21 mouse cellular contexts compared by ENCODE assay signal in genomic region chr15:89779928-89780327, GRCm38 (mm10).
A peak's percentile ranks its signal among the peaks of the same experiment; 100 is the strongest.
DNase-seq lines count a peak whose midpoint lies in the region; ATAC-seq and TF ChIP-seq lines count a peak whose summit lies in the region.
"Had no signal": no experiment of that assay in that cellular context is flagged by ENCODE, and none has a peak within 500 bp of the region (broad histone marks: within the 10 kb centered on the region; RNA-seq: fewer than 3 reads in every experiment).

No protein-coding gene starts in this region.

- no peak overlapping the region for H3K4me3 ChIP-seq in forebrain, postnatal 0 days (ENCODE audit: low read depth, low read length)
- H3K4me3 ChIP-seq in forebrain, embryonic 10.5 days, result no peak overlapping the region
- H3K4me3 ChIP-seq in hindbrain, embryonic 15.5 days, result no peak overlapping the region
- H3K4me3 ChIP-seq in hindbrain, embryonic 10.5 days, result no peak overlapping the region
- H3K4me3 ChIP-seq in neural tube, embryonic 13.5 days, result no peak overlapping the region
- H3K4me3 ChIP-seq: liver, embryonic 15.5 days; midbrain, embryonic 10.5 days had no signal

- no peaks in the 10 kb centered on the region for H3K36me3 ChIP-seq in forebrain, postnatal 0 days (ENCODE audit: insufficient read depth)
- no peaks in the 10 kb centered on the region for H3K36me3 ChIP-seq in forebrain, embryonic 10.5 days (replicated peaks)
- H3K36me3 ChIP-seq in hindbrain, embryonic 15.5 days, result no peaks in the 10 kb centered on the region
- H3K36me3 ChIP-seq in hindbrain, embryonic 10.5 days, result no peaks in the 10 kb centered on the region
- no peaks in the 10 kb centered on the region for H3K36me3 ChIP-seq in neural tube, embryonic 13.5 days
- H3K36me3 ChIP-seq: liver, embryonic 15.5 days; midbrain, embryonic 10.5 days had no signal

- ATAC-seq in forebrain, postnatal 0 days, result peak; percentile 53
- peak; percentile 30; the same call in 1 of the 2 replicates for ATAC-seq in hindbrain, embryonic 15.5 days (ENCODE audit: low FRiP score, low read depth)
- ATAC-seq in neural tube, embryonic 13.5 days (ENCODE audit: low read depth), result no peak
- ATAC-seq: CD4-positive, CD25-positive, alpha-beta regulatory T cell, adult 4 months; intestine, embryonic 16.5 days; lung, postnatal 0 days had no signal

- no peaks in the 10 kb centered on the region for H3K9me3 ChIP-seq in forebrain, postnatal 0 days (ENCODE audit: low read length)
- H3K9me3 ChIP-seq in forebrain, embryonic 10.5 days, result no peaks in the 10 kb centered on the region
- no peaks in the 10 kb centered on the region for H3K9me3 ChIP-seq in hindbrain, embryonic 15.5 days
- no peaks in the 10 kb centered on the region for H3K9me3 ChIP-seq in hindbrain, embryonic 10.5 days
- no peaks in the 10 kb centered on the region for H3K9me3 ChIP-seq in neural tube, embryonic 13.5 days
- H3K9me3 ChIP-seq: liver, embryonic 15.5 days; midbrain, embryonic 10.5 days had no signal

- no peak overlapping the region for H3K9ac ChIP-seq in forebrain, postnatal 0 days
- H3K9ac ChIP-seq in hindbrain, embryonic 15.5 days, result no peak overlapping the region
- no peak overlapping the region for H3K9ac ChIP-seq in neural tube, embryonic 13.5 days
- H3K9ac ChIP-seq: liver, embryonic 15.5 days had no signal

- 71% methylated on average over 9 of the region's 9 CpGs for WGBS in forebrain, postnatal 0 days
- WGBS in forebrain, embryonic 10.5 days, result 84% methylated on average over 9 of the region's 9 CpGs
- WGBS in hindbrain, embryonic 15.5 days, result 65% methylated on average over 9 of the region's 9 CpGs
- WGBS in hindbrain, embryonic 10.5 days, result 78% methylated on average over 9 of the region's 9 CpGs
- 64% methylated on average over 9 of the region's 9 CpGs for WGBS in neural tube, embryonic 13.5 days

- no peak overlapping the region for H3K27ac ChIP-seq in forebrain, postnatal 0 days (ENCODE audit: low read depth, low read length)
- H3K27ac ChIP-seq in forebrain, embryonic 10.5 days, result no peak overlapping the region
- H3K27ac ChIP-seq in hindbrain, embryonic 15.5 days (replicated peaks), result no peak overlapping the region
- H3K27ac ChIP-seq in hindbrain, embryonic 10.5 days, result no peak overlapping the region
- no peak overlapping the region for H3K27ac ChIP-seq in neural tube, embryonic 13.5 days (replicated peaks)
- H3K27ac ChIP-seq: liver, embryonic 15.5 days; macrophage; midbrain, embryonic 10.5 days had no signal

- H3K27me3 ChIP-seq in forebrain, postnatal 0 days (ENCODE audit: insufficient read depth, low read length), result no peaks in the 10 kb centered on the region
- no peaks in the 10 kb centered on the region for H3K27me3 ChIP-seq in forebrain, embryonic 10.5 days (ENCODE audit: poor library complexity, severe bottlenecking)
- H3K27me3 ChIP-seq in hindbrain, embryonic 15.5 days, result no peaks in the 10 kb centered on the region
- H3K27me3 ChIP-seq in hindbrain, embryonic 10.5 days (ENCODE audit: insufficient read depth, poor library complexity, severe bottlenecking), result no peaks in the 10 kb centered on the region
- no peaks in the 10 kb centered on the region for H3K27me3 ChIP-seq in neural tube, embryonic 13.5 days
- H3K27me3 ChIP-seq: liver, embryonic 15.5 days had no signal

- no peak for TF ChIP-seq CTCF in forebrain, postnatal 0 days (IDR thresholded peaks at IDR 0.05; ENCODE audit: low read depth)

- peak overlapping the region; percentile 21; the same call in 1 of the 2 replicates for H3K4me2 ChIP-seq in forebrain, postnatal 0 days (ENCODE audit: low read depth)
- H3K4me2 ChIP-seq in hindbrain, embryonic 15.5 days, result peak overlapping the region; percentile 36
- H3K4me2 ChIP-seq in neural tube, embryonic 13.5 days, result 0 out of 2 replicates have a peak overlapping the region, but pooled peaks have one; percentile 0
- H3K4me2 ChIP-seq: liver, embryonic 15.5 days had no signal

- no peak for DNase-seq in forebrain, postnatal 0 days
- no peak for DNase-seq in forebrain, embryonic 10.5 days (ENCODE audit: extremely low spot score, low spot score)
- DNase-seq in hindbrain, embryonic 10.5 days (ENCODE audit: low spot score), result no peak
- DNase-seq in neural tube, embryonic 10.5 days (ENCODE audit: extremely low spot score, low spot score), result no peak
- no peak for DNase-seq in cerebellum, postnatal 36 days
- DNase-seq: adrenal gland, postnatal 25 days; cerebellum, adult 9-10 months; gastrocnemius, postnatal 36 days; kidney, postnatal 25 days; liver; retina, postnatal 1 day; right cerebral cortex, postnatal 25 days; spleen, adult 18-20 months had no signal

- no peaks in the 10 kb centered on the region for H3K4me1 ChIP-seq in forebrain, postnatal 0 days (ENCODE audit: insufficient read depth)
- no peaks in the 10 kb centered on the region for H3K4me1 ChIP-seq in forebrain, embryonic 10.5 days
- no peaks in the 10 kb centered on the region for H3K4me1 ChIP-seq in hindbrain, embryonic 15.5 days (replicated peaks)
- no peaks in the 10 kb centered on the region for H3K4me1 ChIP-seq in hindbrain, embryonic 10.5 days (replicated peaks)
- H3K4me1 ChIP-seq in neural tube, embryonic 13.5 days (replicated peaks), result no peaks in the 10 kb centered on the region
- H3K4me1 ChIP-seq: liver, embryonic 15.5 days; midbrain, embryonic 10.5 days had no signal
